Mouse (Mus musculus) gastrocnemius, adult 2 months (tissue): ENCODE measurements around the gene Ric8b. TPM values are rescaled to one million over a fixed set of nuclear protein-coding genes. Genes with fewer than 3 reads are reported as not detected.
A peak's percentile ranks its signal among the peaks of the same experiment; 100 is the strongest.

Source experiments
- DNase-seq: peaks from one replicate; pipeline ENCODE4 v3.0.0; 2022
- H3K27ac ChIP-seq: fragments of 200-600 bp; 2 replicates; pipeline ENCODE4 v1.8.1; 2022; ENCODE audit warnings: mild to moderate bottlenecking
- H3K4me3 ChIP-seq: fragments of 200-600 bp; 2 replicates; pipeline ENCODE4 v1.8.1; 2022; ENCODE audit warnings: mild to moderate bottlenecking, moderate library complexity
- CTCF ChIP-seq: fragments of 200-600 bp; IDR thresholded peaks from 2 replicates; pipeline ENCODE4 v1.8.1; 2022; ENCODE audit warnings: antibody characterized with exemption, mild to moderate bottlenecking, moderate library complexity
- intact Hi-C: fragments of 180-260 bp; cut with DNase I; formaldehyde crosslinking; loops from one replicate; pipeline ENCODE4 v1.15.1; 2025
- total RNA-seq, 2 experiments: library from RNA; stranded (reverse); gene quantifications; 2 replicates each; pipeline ENCODE4 v1.2.3; 2021

Ric8b gene
- total RNA-seq, 2 experiments from 2014 or later: 35.5 to 54.4 TPM

- DNase-seq: peak; percentile 81
- intact Hi-C loops: loop anchor here (10.0 kb wide), 1 partner anchor 477 kb away; no protein-coding TSS in a partner anchor
- peak overlapping the region; percentile 52; the same call in 1 of the 2 replicates for H3K27ac ChIP-seq
- no peak; the same call in 1 of the 2 replicates for TF ChIP-seq CTCF
- H3K4me3 ChIP-seq: peak overlapping the region; percentile 1; the same call in 1 of the 2 replicates
Observed at GRCm38 (mm10) chr10:85001920-85002319, 84.5 kb downstream of the Ric8b start.

DNA sequence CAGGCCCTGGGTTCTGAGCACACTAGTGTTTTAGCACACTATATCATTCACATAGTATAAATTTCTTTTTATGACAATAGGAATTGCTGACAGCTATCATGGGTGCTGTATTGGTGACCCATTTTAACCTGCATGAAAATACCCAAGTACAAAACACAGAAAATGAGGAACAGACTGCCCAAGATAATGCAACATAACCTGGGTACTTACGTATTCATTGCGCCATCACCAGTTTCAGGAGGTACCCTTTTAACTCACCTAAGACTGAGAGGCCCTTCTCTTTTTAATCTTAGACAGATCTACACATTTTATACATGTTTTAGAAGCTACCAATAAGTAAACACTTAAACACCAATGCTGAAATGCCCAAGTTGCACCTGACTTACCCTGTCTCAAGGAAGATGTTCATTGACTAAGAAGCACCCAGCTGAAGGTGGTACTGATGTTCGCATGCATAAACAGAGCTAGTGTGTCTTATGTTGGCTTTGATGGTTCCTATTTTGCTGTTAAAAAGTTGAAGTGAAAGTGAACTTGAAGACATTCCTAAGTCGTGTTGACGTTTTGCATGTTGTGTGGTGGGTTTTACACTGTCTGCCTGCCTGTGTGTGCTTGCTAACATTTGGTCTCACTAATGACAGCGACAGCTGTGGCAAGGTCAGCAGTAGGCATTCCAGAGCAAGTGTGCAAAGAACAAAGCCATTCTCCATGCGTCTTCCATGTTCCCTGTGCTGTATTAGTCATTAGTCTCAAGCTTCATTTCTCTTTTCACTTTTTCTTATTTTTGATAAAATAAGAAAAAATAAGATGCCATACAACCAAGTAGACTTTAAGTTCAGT, 86.0 kb downstream of the Ric8b start:
- no peak for TF ChIP-seq CTCF
- Histone ChIP-seq H3K4me3 (peak overlapping the region; percentile 23), H3K27ac (peak overlapping the region; percentile 75; the same call in 1 of the 2 replicates)
- no peak for DNase-seq
- intact Hi-C loops: loop anchor here (10.0 kb wide), 1 partner anchor 479 kb away; no protein-coding TSS in a partner anchor

DNA sequence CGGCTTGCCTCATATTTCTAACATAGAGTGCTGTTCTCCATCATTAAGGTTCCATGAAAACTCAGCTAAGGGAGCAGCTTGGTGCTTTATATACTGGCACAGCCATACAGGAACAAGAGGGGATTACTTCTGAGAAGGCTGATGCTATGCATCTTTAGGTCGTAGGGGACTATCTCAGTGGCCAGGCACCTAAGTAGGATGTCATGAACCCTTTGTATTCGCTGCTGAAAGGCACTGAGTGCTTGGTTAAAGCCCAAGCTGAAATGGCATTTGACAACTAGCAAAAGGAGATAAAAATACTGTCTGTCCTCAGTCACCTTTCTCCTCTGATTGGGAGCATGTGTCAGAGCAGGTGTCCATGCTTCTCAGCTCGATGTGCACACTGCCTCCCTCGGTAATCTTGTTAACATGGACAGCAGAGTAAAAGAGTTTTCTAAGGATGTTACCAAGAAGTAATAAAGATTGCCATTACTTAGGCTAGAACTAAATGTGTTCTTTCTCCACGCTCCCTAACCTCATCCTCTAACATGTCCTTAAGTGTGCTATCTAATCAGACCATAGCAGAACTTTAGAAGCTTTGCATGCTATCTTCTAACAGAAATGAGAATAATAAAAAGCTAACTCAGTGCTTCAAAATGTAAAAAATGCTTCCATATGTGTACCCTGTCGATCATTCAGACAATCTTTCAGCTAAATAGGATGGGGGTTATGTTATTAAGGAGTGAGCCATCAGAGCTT, 89.3 kb downstream of the Ric8b start:
- TF ChIP-seq CTCF: no peak
- no peak for DNase-seq
- intact Hi-C loops: loop anchor here (10.0 kb wide), 1 partner anchor 482 kb away; no protein-coding TSS in a partner anchor
- H3K4me3 ChIP-seq: no peak overlapping the region
- peak overlapping the region; percentile 75 for H3K27ac ChIP-seq

GRCm38 (mm10) chr10:85007861-85008840, 90.7 kb downstream of the Ric8b start:
- no peak for DNase-seq
- Histone ChIP-seq H3K27ac (no peak overlapping the region), H3K4me3 (no peak overlapping the region)
- intact Hi-C loops: loop anchor here (10.0 kb wide), 1 partner anchor 483 kb away; no protein-coding TSS in a partner anchor
- no peak for TF ChIP-seq CTCF

DNA sequence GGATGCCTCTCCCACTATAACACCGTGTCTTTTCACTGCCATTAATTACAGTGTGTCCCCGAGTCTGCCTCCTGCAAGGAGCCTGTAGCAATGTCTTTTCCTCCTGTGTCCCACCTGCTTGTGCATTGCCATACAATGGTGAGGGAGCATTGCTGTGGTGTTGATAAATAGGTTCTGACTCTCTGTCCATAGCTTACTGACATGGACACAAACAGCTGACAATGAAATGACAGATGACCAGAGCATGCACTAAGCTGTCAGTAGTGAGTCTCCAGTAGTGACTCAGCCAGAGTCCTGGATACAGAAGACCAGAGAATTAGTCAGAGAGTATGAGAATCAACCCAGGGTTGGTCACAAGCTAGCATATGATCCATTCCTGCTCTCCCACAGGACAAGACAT, 93.7 kb downstream of the Ric8b start:
- Histone ChIP-seq H3K4me3 (no peak overlapping the region), H3K27ac (0 out of 2 replicates have a peak overlapping the region, but pooled peaks have one; percentile 17)
- no peak for DNase-seq
- intact Hi-C loops: loop anchor here (5.0 kb wide), 1 partner anchor 91 kb away; the partner anchor contains the start of genes Fhl4 and Tmem263
- TF ChIP-seq CTCF: no peak

DNA sequence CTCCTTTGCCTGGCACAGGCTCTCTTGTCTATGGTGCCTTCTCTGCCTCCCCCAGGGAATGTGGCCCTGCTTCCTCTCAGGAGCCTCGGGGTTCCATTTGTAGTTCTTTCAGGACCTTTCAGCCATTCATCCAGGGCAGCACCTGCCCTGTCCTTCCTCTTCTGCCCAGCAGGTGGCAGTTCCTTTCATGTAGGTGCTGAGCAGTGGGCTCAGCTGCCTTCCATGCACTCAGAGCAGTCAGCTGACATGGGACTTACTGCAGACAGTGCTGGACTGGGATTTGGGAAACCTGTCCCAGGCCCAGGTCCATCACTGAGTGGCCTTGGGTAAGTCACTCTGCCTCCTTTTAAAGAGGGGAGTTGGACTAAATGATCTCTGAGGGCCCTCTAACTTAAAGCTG, 96.0 kb downstream of the Ric8b start:
- H3K4me3 ChIP-seq: no peak overlapping the region
- peak; percentile 75 for TF ChIP-seq CTCF
- intact Hi-C loops: loop anchor here (2.0 to 5.0 kb wide), 2 partner anchors 31 to 89 kb away; partner anchors contain the start of genes Fhl4 and Tmem263
- peak; percentile 55 for DNase-seq
- H3K27ac ChIP-seq: no peak overlapping the region

DNA sequence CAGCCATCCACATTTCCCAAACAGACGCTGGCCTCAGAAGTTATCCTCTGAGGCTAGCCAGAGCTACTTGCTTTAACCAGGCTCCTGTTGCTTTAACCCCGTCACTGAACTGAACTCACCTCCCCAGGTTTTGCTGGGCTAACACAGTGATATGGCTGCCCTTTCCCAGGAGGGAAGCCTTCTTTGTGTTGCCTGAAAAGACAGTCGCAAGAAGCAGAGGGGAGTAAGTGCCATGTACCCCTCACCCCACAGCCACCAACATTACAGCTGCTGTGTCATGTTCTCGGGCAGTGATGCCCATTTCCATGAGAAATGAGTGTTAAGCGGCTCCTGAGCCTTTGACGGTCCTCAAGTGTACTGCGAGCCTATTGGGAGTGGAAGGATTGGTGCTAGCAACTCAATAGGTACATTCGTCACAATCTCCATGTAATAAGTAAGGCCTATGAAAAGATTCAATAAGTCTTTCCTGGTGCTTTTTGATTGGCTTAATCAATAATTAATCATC, 96.6 kb downstream of the Ric8b start:
- Histone ChIP-seq H3K4me3 (no peak overlapping the region), H3K27ac (no peak overlapping the region)
- TF ChIP-seq CTCF: no peak
- no peak for DNase-seq
- intact Hi-C loops: loop anchor here (2.0 to 5.0 kb wide), 2 partner anchors 31 to 88 kb away; partner anchors contain the start of genes Fhl4 and Tmem263

DNA sequence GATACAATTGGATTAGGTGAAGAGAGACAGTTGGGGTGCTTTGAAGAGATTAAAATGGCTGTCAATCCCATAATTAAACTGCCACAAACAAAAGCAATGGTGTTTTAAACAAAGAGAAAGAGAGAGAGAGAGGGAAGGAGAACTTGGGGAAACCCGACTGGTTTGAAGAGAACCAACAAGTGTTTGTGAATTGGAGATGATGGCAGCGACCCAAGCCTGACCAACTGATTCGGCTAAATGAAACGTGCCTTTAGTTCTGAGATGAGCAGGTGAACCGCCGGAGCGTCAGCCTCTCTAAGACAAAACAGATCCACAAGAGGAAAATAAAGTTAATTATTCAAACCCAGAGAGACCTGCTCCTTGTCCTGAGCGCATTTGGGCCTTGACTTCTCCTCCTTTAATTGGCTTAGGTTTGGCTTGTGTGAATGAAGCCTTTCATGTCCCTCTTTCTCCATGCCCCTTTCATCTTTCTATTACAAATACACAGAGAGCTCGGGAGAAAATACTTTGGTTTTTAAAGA, 97.1 kb downstream of the Ric8b start:
- Histone ChIP-seq H3K27ac (no peak overlapping the region), H3K4me3 (no peak overlapping the region)
- no peak for TF ChIP-seq CTCF
- no peak for DNase-seq
- intact Hi-C loops: loop anchor here (5.0 kb wide), 1 partner anchor 88 kb away; the partner anchor contains the start of genes Fhl4 and Tmem263

DNA sequence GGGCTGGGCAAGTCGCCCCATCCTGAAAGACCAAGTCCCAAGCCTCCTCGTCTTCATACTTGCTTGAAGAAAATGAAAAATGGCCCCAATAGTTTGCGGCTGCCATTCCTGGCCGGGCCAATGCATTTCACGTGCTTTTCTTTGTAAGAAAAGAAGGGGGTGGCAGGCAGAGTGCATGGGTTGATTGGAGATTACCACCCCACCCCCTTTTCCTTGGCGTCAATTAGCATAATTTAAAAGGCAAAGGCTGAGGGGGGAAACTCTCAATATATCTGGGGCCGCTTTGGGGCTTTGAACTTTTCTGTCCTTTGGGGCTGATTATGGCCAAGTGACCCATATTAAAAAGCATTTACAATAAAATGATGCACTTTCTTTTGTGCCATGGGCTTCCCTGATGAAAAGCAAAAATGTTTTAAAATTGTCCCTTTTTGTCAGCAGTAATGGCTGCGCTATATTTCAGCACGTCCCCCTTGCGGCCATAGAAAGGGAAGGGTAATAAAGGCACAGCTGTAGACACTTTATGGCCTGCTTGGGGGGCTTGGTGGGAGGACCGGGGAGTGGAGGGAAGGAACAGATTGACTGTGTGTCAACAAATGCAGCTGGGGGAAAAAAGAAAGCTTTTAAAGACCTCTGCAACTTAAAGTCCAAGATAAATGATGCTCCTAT, 105.4 kb downstream of the Ric8b start:
- intact Hi-C loops: no loop called here
- no peak overlapping the region for H3K4me3 ChIP-seq
- no peak overlapping the region for H3K27ac ChIP-seq
- no peak for TF ChIP-seq CTCF
- DNase-seq: no peak

DNA sequence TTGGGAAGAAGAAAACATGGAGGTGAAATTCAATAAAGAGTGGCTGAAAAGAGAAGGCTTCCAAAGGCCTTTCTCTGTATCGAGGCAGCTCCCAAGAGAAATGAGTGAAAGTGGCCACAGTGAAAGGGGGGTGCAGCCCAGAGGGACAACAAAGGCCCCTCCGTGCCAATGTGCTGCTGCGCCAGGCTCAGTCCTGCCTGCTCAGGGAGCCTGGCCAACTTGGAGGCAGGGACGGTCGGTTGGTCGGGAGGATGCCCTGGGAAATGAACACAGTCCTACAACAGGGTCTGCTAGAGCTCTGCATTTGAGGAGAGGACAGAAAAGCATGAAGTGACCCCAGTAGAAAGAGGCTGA, 105.9 kb downstream of the Ric8b start:
- intact Hi-C loops: no loop called here
- no peak for DNase-seq
- no peak overlapping the region for H3K27ac ChIP-seq
- H3K4me3 ChIP-seq: no peak overlapping the region
- no peak for TF ChIP-seq CTCF
